Mouse (Mus musculus): ENCODE results near the gene Dpp7. TPM values are rescaled to one million over a fixed set of nuclear protein-coding genes. Genes with fewer than 3 reads are reported as not detected.

The Dpp7 gene
- polyA plus RNA-seq, 1 experiment: 15.0 TPM

DNA sequence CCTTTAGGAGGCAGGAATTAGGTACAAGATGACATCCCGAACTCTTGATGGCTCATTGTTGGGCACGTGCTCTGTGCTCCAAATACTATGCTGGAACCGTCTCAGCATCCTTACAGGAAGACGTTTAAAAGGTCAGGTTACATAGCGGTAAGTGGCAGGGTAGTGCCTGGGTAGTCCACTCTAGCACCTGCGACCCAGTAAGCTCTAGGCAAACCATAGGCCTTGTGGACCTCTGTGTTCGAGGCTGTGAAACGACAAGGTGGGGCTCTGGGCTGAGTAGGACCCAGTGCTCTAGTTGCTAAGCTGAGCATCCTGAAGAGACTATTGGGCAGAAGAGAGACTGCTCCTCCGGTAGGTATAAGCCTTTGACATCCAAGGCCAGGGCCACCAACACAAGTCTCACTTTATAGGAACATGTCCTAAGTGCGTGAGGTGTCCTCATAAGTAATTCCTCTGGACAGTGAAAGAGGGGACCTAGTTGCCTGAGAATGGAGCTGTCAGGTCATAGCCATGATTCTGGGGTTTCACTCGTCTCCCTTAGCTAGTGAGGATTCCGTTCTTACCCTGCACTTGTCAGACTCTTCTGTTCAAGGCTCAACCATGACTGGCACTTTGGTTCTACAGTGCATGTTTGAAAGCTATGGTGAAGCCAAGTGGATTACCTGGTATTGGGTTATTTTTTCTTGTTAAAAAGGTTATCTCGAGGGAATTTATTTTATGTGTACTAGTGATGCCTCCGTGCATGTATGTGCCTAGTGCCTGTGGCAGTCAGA, 50.4 kb downstream of the Dpp7 start:
- Histone ChIP-seq H3K4me3 (ENCODE audit: insufficient read depth, low read depth, low read length) (no peak overlapping the region), H3K4me1 (ENCODE audit: control insufficient read depth, insufficient read depth, insufficient read length, low read length) (no peaks in the 10 kb centered on the region), H3K27ac (replicated peaks; ENCODE audit: low read depth, low read length) (no peak overlapping the region)

DNA sequence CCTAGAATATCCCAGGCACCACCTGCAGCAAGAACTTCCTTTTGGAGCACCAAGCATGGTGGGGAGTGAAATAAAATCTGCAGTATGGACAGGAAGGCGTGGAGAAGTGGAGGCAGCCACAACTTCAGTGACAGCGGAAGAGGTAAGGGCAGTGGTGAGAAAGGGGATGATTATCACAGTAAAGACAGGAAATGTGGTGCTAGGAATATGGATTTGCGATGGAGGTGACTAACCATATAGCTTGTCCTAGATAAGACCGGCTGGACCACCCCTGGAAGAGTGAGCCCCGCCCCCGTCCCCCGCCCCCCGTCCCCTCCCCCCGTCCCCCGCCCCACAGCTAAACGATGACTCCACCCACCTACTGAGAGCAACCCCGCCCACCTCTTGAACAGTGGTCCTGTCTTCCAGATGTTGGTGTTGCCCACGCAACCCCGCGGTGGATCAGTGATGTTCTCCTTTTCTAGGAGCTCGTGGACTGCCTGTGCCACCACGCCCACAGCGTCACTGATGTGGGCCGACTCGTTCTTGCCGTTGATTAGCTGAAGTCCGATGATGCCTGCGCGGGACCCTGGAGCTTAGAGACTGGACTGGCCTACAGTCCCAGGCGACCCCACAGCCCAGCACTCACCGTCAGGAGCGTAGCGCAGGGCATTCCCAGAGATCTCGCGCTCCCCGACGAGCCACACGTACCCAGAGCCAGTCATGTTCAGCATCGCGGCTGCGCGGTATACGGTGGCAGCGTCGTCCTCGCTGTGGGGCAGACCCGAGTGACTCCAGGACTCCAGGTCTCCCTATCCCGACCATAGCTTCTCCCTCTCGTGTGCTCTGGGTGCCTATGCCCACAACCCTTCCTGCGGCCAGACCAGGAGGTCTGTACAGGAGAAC, 51.3 kb downstream of the Dpp7 start:
- no peak overlapping the region for H3K27ac ChIP-seq (replicated peaks; ENCODE audit: low read depth, low read length)

DNA sequence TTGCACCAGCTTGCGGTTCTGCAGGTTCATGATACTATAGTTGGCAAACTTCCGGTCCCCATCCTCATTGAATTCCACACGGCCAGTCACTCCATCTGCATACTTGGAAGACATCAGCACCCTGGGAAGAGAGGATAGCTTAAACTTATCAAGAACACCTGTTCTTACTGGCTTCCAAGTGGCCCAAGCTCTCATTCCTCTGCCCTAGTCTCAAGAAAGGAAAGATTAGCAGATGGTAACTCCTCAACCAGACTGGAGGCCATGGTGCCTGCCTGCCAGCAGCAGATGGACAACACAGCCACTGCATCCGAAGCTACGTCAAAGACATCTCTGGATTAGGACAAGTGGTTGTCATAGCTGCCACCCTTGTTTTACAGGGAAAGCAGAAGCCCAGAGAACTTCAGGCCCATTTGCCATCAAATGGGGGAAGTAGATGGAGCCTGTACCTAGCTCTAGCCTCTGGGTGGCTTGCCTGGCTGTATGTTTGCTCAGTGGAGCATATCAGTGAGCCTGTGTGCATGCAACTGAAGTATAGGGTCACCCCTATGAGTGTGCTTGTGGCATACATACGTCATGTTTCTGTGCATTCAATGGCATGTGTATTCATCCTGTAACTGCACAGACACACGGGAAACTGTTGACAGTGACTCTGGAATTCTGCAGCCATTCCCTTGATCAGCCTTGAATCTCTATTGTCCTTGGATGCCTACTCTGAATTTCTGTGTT, 52.1 kb downstream of the Dpp7 start:
- Histone ChIP-seq H3K27ac (replicated peaks; ENCODE audit: low read depth, low read length) (no peak overlapping the region), H3K4me3 (ENCODE audit: insufficient read depth, low read depth, low read length) (no peak overlapping the region), H3K4me1 (ENCODE audit: control insufficient read depth, insufficient read depth, insufficient read length, low read length) (no peaks in the 10 kb centered on the region)

More for the DNA sequence above, 51.3 kb downstream of the Dpp7 start:
- Histone ChIP-seq H3K4me1 (ENCODE audit: control insufficient read depth, insufficient read depth, insufficient read length, low read length) (no peaks in the 10 kb centered on the region), H3K4me3 (ENCODE audit: insufficient read depth, low read depth, low read length) (peak overlapping the region; percentile 41)

DNA sequence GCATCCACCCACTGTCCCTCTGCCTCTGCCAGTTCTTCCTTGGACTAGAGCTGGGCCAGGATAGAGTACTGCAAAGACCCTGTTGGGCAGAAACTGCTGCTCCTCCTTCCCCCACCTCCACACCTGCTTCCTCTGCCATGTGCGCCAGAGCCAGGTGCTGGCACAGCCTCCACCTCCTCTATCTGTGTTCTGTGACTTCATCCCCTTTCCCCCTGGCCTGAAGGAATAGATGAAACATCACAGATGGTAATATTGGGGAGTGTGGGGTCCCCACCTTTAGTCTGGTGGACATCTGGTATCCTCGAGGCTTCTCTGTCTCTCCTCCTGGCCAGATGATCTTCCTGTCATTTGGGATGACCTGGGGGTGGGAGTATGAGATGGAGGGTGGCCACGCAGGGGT, 52.7 kb downstream of the Dpp7 start:
- Histone ChIP-seq H3K4me3 (ENCODE audit: insufficient read depth, low read depth, low read length) (no peak overlapping the region), H3K27ac (replicated peaks; ENCODE audit: low read depth, low read length) (no peak overlapping the region), H3K4me1 (ENCODE audit: control insufficient read depth, insufficient read depth, insufficient read length, low read length) (no peaks in the 10 kb centered on the region)

Other genes with a start within 250 kb of the Dpp7 start
- 6.4 and 7.1 TPM in 2 replicates for gene Nrarp, start 175.6 kb downstream of the Dpp7 start, polyA plus RNA-seq (2012; ENCODE audit: insufficient read depth, insufficient read length, missing spikeins)
- gene Tor4a, start 159.5 kb downstream of the Dpp7 start, polyA plus RNA-seq (2012; ENCODE audit: insufficient read depth, insufficient read length, missing spikeins): 1.8 and 6.0 TPM in 2 replicates
- gene Nelfb, start 144.9 kb downstream of the Dpp7 start, polyA plus RNA-seq (2012; ENCODE audit: insufficient read depth, insufficient read length, missing spikeins): 15.4 and 19.0 TPM in 2 replicates
- gene Stpg3, start 141.7 kb downstream of the Dpp7 start, polyA plus RNA-seq (2012; ENCODE audit: insufficient read depth, insufficient read length, missing spikeins): not detected in 2 replicates
- not detected in 2 replicates for gene Fam166a, start 137.6 kb downstream of the Dpp7 start, polyA plus RNA-seq (2012; ENCODE audit: insufficient read depth, insufficient read length, missing spikeins)
- 193 and 284 TPM in 2 replicates for gene Tubb4b, start 131.7 kb downstream of the Dpp7 start, polyA plus RNA-seq (2012; ENCODE audit: insufficient read depth, insufficient read length, missing spikeins)
- gene Slc34a3, start 122.0 kb downstream of the Dpp7 start, polyA plus RNA-seq (2012; ENCODE audit: insufficient read depth, insufficient read length, missing spikeins): not detected in 2 replicates
- gene Rnf224, start 119.6 kb downstream of the Dpp7 start, polyA plus RNA-seq (2012; ENCODE audit: insufficient read depth, insufficient read length, missing spikeins): not detected in 2 replicates
- not detected in 2 replicates for gene Rnf208, start 114.1 kb downstream of the Dpp7 start, polyA plus RNA-seq (2012; ENCODE audit: insufficient read depth, insufficient read length, missing spikeins)
- not detected in 2 replicates for gene Cysrt1, start 113.9 kb downstream of the Dpp7 start, polyA plus RNA-seq (2012; ENCODE audit: insufficient read depth, insufficient read length, missing spikeins)
- 2.3 and 5.4 TPM in 2 replicates for gene AL732309.1, start 109.5 kb downstream of the Dpp7 start, polyA plus RNA-seq (2012; ENCODE audit: insufficient read depth, insufficient read length, missing spikeins)
- gene Tmem203, start 100.9 kb downstream of the Dpp7 start, polyA plus RNA-seq (2012; ENCODE audit: insufficient read depth, insufficient read length, missing spikeins): 13.5 and 18.9 TPM in 2 replicates
- gene Tprn, start 93.7 kb downstream of the Dpp7 start, polyA plus RNA-seq (2012; ENCODE audit: insufficient read depth, insufficient read length, missing spikeins): 1.7 and 3.7 TPM in 2 replicates
- gene Ssna1, start 83.9 kb downstream of the Dpp7 start, polyA plus RNA-seq (2012; ENCODE audit: insufficient read depth, insufficient read length, missing spikeins): 41.7 and 44.0 TPM in 2 replicates
- gene Anapc2, start 83.9 kb downstream of the Dpp7 start, polyA plus RNA-seq (2012; ENCODE audit: insufficient read depth, insufficient read length, missing spikeins): 18.6 and 23.7 TPM in 2 replicates
- gene Tmem210, start 68.2 kb downstream of the Dpp7 start, polyA plus RNA-seq (2012; ENCODE audit: insufficient read depth, insufficient read length, missing spikeins): not detected in 2 replicates
- not detected in 2 replicates for gene Lrrc26, start 66.4 kb downstream of the Dpp7 start, polyA plus RNA-seq (2012; ENCODE audit: insufficient read depth, insufficient read length, missing spikeins)
- gene Grin1, start 37.2 kb downstream of the Dpp7 start, polyA plus RNA-seq (2012; ENCODE audit: insufficient read depth, insufficient read length, missing spikeins): not detected in 2 replicates
- gene Man1b1, start 24.0 kb downstream of the Dpp7 start, polyA plus RNA-seq (2012; ENCODE audit: insufficient read depth, insufficient read length, missing spikeins): 11.3 and 16.0 TPM in 2 replicates
- 6.1 and 9.1 TPM in 2 replicates for gene Uap1l1, start 9.3 kb upstream of the Dpp7 start, polyA plus RNA-seq (2012; ENCODE audit: insufficient read depth, insufficient read length, missing spikeins)
- not detected in 2 replicates for gene Sapcd2, start 16.0 kb upstream of the Dpp7 start, polyA plus RNA-seq (2012; ENCODE audit: insufficient read depth, insufficient read length, missing spikeins)
- gene Entpd2, start 39.5 kb upstream of the Dpp7 start, polyA plus RNA-seq (2012; ENCODE audit: insufficient read depth, insufficient read length, missing spikeins): 11.3 and 18.4 TPM in 2 replicates
- 32.5 and 41.5 TPM in 2 replicates for gene Npdc1, start 43.0 kb upstream of the Dpp7 start, polyA plus RNA-seq (2012; ENCODE audit: insufficient read depth, insufficient read length, missing spikeins)
- not detected in 2 replicates for gene Fut7, start 66.9 kb upstream of the Dpp7 start, polyA plus RNA-seq (2012; ENCODE audit: insufficient read depth, insufficient read length, missing spikeins)
- gene Abca2, start 72.3 kb upstream of the Dpp7 start, polyA plus RNA-seq (2012; ENCODE audit: insufficient read depth, insufficient read length, missing spikeins): 30.0 and 52.4 TPM in 2 replicates
- gene Clic3, start 100.5 kb upstream of the Dpp7 start, polyA plus RNA-seq (2012; ENCODE audit: insufficient read depth, insufficient read length, missing spikeins): not detected in 2 replicates
- 195 and 218 TPM in 2 replicates for gene Paxx, start 104.7 kb upstream of the Dpp7 start, polyA plus RNA-seq (2012; ENCODE audit: insufficient read depth, insufficient read length, missing spikeins)
- 15.2 and 46.8 TPM in 2 replicates for gene Ptgds, start 113.7 kb upstream of the Dpp7 start, polyA plus RNA-seq (2012; ENCODE audit: insufficient read depth, insufficient read length, missing spikeins)
- not detected in 2 replicates for gene Lcn12, start 137.6 kb upstream of the Dpp7 start, polyA plus RNA-seq (2012; ENCODE audit: insufficient read depth, insufficient read length, missing spikeins)
- 41.1 and 47.3 TPM in 2 replicates for gene Fbxw5, start 144.4 kb upstream of the Dpp7 start, polyA plus RNA-seq (2012; ENCODE audit: insufficient read depth, insufficient read length, missing spikeins)
- 6.6 and 9.2 TPM in 2 replicates for gene C8g, start 145.4 kb upstream of the Dpp7 start, polyA plus RNA-seq (2012; ENCODE audit: insufficient read depth, insufficient read length, missing spikeins)
- gene Traf2, start 190.6 kb upstream of the Dpp7 start, polyA plus RNA-seq (2012; ENCODE audit: insufficient read depth, insufficient read length, missing spikeins): 7.0 and 12.9 TPM in 2 replicates
- gene Edf1, start 201.5 kb upstream of the Dpp7 start, polyA plus RNA-seq (2012; ENCODE audit: insufficient read depth, insufficient read length, missing spikeins): 398 and 454 TPM in 2 replicates
- gene Mamdc4, start 218.5 kb upstream of the Dpp7 start, polyA plus RNA-seq (2012; ENCODE audit: insufficient read depth, insufficient read length, missing spikeins): 0.36 and 0.54 TPM in 2 replicates
- gene Phpt1, start 218.9 kb upstream of the Dpp7 start, polyA plus RNA-seq (2012; ENCODE audit: insufficient read depth, insufficient read length, missing spikeins): 70.7 and 86.8 TPM in 2 replicates
- gene Ajm1, start 225.4 kb upstream of the Dpp7 start, polyA plus RNA-seq (2012; ENCODE audit: insufficient read depth, insufficient read length, missing spikeins): 0.44 TPM in 1 of 2 replicates, not detected in the other